Mouse (Mus musculus): ENCODE data around the gene Zfp213.

DNA sequence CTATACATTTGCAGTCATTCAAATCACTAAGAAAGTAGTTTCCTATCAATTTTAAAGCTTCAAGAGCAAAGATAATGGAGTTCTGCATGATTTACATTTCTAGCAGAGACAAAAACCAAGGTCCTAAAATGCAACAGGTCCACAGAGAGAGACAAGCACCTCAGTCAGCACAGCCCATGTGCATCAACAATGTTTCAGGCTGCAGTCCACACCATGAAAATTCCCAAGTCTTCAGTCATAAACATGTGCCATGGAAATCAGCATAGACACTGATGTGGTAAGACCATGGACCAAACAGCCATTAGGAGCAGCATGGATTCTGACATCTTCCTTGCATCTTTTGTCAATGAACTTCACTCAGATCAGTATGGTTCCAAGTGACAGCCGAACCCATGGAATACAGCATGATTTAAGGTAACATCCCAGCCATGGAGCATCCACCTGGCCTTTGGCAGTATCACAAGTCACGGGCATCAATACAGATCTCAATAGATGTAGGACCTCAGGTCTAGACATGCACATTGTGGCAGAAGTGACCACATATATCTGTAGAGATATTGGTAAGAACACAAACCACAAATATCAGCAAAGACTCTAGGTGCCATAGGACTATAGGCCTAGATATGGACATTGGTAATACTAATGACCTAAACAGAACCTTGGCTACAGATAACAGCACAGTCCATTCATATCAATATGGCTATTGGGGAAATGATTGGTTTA lies 45.2 kb downstream of the Zfp213 start:
- TF ChIP-seq POLR2A (IDR thresholded peaks at IDR 0.05; ENCODE audit: borderline replicate concordance, extremely low read depth, low read depth, low read length) (no peak), CTCF (IDR thresholded peaks at IDR 0.05; ENCODE audit: insufficient read depth, low read length) (no peak)

Data from lung, adult 2 months (tissue).